Mouse (Mus musculus) liver, embryonic 13.5 days (tissue): ENCODE measurements around the gene Hrh2. TPM values are rescaled to one million over a fixed set of nuclear protein-coding genes. Genes with fewer than 3 reads are reported as not detected.

Source experiments
- ATAC-seq: fragments of 200-750 bp; cut with Nextera tagmentation; 2 replicates; pipeline ENCODE4 v1.8.0; 2017; ENCODE audit warnings: low read depth, mild to moderate bottlenecking, moderate number of reproducible peaks, moderate library complexity
- DNase-seq: peaks from one replicate; pipeline ENCODE4 v3.0.0; 2022
- H3K27ac ChIP-seq: fragments of 300-500 bp; sonication (generic); 2 replicates; pipeline ENCODE4 v1.5.1; 2015; ENCODE audit warnings: moderate library complexity, mild to moderate bottlenecking, inconsistent platforms
- H3K27me3 ChIP-seq: fragments of 300-500 bp; sonication (generic); 2 replicates; pipeline ENCODE4 v1.6.1; 2015; ENCODE audit warnings: mild to moderate bottlenecking, inconsistent platforms
- H3K36me3 ChIP-seq: fragments of 300-500 bp; sonication (generic); 2 replicates; pipeline ENCODE4 v1.6.1; 2015; ENCODE audit warnings: mild to moderate bottlenecking, inconsistent platforms
- H3K4me1 ChIP-seq: fragments of 300-500 bp; sonication (generic); replicated peaks from 2 replicates; pipeline ENCODE4 v1.6.1; 2015; ENCODE audit warnings: inconsistent platforms
- H3K4me2 ChIP-seq: fragments of 300-500 bp; sonication (generic); 2 replicates; pipeline ENCODE4 v1.6.1; 2015; ENCODE audit warnings: inconsistent platforms, mild to moderate bottlenecking, moderate library complexity
- H3K4me3 ChIP-seq: fragments of 300-500 bp; sonication (generic); replicated peaks from 2 replicates; pipeline ENCODE4 v1.5.1; 2015; ENCODE audit warnings: mild to moderate bottlenecking, inconsistent platforms
- H3K9ac ChIP-seq: fragments of 300-500 bp; sonication (generic); 2 replicates; pipeline ENCODE4 v1.6.1; 2015; ENCODE audit warnings: mild to moderate bottlenecking, inconsistent platforms
- H3K9me3 ChIP-seq: fragments of 300-500 bp; sonication (generic); replicated peaks from 2 replicates; pipeline ENCODE4 v1.6.1; 2016; ENCODE audit warnings: inconsistent platforms
- WGBS: fragments of 180-500 bp; shearing (Covaris S2); methylation state at CpG from one replicate; pipeline ENCODE4 v1.1.7; 2015; ENCODE audit not compliant: insufficient replicate concordance; 5-methylcytosine and 5-hydroxymethylcytosine counted together
- polyA plus RNA-seq: library from polyadenylated mRNA; unstranded; fragments of >200 nt; fragmentation: Nextera tagmentation; extraction: Ambion mirVana; gene quantifications from 2 replicates; pipeline ENCODE4 v1.2.1, GENCODE M21; 2015

Gene Hrh2
- polyA plus RNA-seq, 1 experiment from 2014 or later = 0.07 TPM

- Histone ChIP-seq H3K9me3 (no peaks in the 10 kb centered on the region), H3K4me1 (no peaks in the 10 kb centered on the region; the same call in 1 of the 2 replicates), H3K27me3 (no peaks in the 10 kb centered on the region), H3K4me3 (no peak overlapping the region), H3K9ac (no peak overlapping the region), H3K36me3 (no peaks in the 10 kb centered on the region), H3K27ac (no peak overlapping the region), H3K4me2 (no peak overlapping the region)
- DNase-seq (no peak), ATAC-seq (no peak)
- WGBS = 59% methylated on average over 8 of the region's 8 CpGs
These were observed 28.6 kb upstream of the Hrh2 start for GRCm38 (mm10) chr13:54163363-54163762.

GRCm38 (mm10) chr13:54164462-54164861, 27.5 kb upstream of the Hrh2 start:
- Histone ChIP-seq H3K36me3 (no peaks in the 10 kb centered on the region), H3K4me3 (no peak overlapping the region), H3K4me1 (no peaks in the 10 kb centered on the region; the same call in 1 of the 2 replicates), H3K9ac (no peak overlapping the region), H3K9me3 (no peaks in the 10 kb centered on the region), H3K4me2 (no peak overlapping the region), H3K27me3 (no peaks in the 10 kb centered on the region), H3K27ac (no peak overlapping the region)
- ATAC-seq (no peak), DNase-seq (no peak)
- 64% methylated on average over 10 of the region's 10 CpGs for WGBS

DNA sequence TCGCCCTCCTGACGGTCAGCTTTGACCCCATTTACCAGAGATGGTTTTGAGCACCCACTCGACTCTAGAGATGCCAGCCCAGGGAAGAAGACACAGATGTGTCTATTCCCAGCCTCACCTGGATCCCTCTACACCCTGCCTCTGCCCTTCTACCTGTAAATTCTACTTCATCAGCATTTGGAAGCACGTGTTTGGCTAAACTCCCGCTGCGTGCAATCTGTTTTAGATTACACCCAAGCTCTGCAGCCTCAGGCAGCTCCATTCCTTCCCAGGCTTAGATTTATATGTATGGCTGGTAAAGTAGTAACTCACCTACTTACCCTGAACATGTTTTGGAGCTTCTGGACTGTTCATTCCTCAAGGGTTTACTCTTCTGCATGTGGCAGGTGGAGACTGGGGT, 26.9 kb upstream of the Hrh2 start:
- Histone ChIP-seq H3K4me2 (no peak overlapping the region), H3K27me3 (no peaks in the 10 kb centered on the region), H3K4me3 (no peak overlapping the region), H3K36me3 (no peaks in the 10 kb centered on the region), H3K4me1 (no peaks in the 10 kb centered on the region; the same call in 1 of the 2 replicates), H3K27ac (no peak overlapping the region), H3K9me3 (no peaks in the 10 kb centered on the region), H3K9ac (no peak overlapping the region)
- no peak for DNase-seq
- ATAC-seq = no peak
- WGBS = 63% methylated on average over 6 of the region's 6 CpGs

- H3K9ac ChIP-seq = no peak overlapping the region
- no peaks in the 10 kb centered on the region for H3K36me3 ChIP-seq
- no peak for DNase-seq
- no peak overlapping the region for H3K27ac ChIP-seq
- no peaks in the 10 kb centered on the region for H3K27me3 ChIP-seq
- H3K4me3 ChIP-seq = no peak overlapping the region
- ATAC-seq = no peak
- no peaks in the 10 kb centered on the region; the same call in 1 of the 2 replicates for H3K4me1 ChIP-seq
- no peaks in the 10 kb centered on the region for H3K9me3 ChIP-seq
- no peak overlapping the region for H3K4me2 ChIP-seq
- 68% methylated on average over 6 of the region's 6 CpGs for WGBS
These were observed 26.2 kb upstream of the Hrh2 start for GRCm38 (mm10) chr13:54165765-54166164.

DNA sequence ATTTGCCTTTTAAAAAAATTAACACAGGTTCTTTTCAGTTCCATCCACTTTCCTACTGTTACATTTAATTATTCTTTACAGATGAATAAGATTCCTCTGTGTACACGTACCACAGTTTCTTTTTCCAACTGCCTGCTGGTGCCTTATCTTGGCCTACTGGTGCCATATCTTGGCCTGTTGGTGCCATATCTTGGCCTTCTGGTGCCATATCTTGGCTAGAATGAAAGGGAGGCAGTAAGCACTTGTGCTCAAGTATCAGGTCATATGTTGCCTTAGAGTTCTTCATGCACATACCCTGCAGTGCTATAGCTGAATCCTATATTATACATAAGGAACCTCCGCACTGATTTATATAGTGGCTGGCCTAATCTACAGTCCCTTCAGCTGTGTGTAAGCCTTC, 24.9 kb upstream of the Hrh2 start:
- Histone ChIP-seq H3K27me3 (no peaks in the 10 kb centered on the region), H3K4me2 (no peak overlapping the region), H3K9ac (no peak overlapping the region), H3K27ac (no peak overlapping the region), H3K4me3 (no peak overlapping the region), H3K36me3 (no peaks in the 10 kb centered on the region), H3K9me3 (no peaks in the 10 kb centered on the region), H3K4me1 (no peaks in the 10 kb centered on the region; the same call in 1 of the 2 replicates)
- ATAC-seq = no peak
- WGBS = 55% methylated on average over 2 of the region's 2 CpGs
- DNase-seq = no peak

DNA sequence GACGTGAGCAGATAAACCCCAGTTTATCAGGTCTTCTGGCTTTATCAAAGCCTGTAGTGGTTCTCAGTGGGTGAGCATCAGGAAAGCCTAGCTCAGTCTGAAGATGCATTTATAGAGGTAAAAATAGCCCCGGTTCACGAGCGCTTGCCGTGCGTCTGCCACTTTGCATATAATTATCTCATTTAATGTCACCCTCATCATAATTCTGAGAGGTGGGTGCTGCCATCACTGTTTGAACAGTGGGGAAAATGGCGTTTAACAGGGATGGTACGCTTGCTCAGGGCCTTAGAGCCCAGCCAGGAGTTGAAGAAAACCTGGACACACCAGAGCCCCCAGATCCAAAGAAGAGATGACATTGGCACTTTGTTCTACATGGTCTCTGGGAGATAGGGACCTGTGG, 23.3 kb upstream of the Hrh2 start:
- no peak for ATAC-seq
- no peaks in the 10 kb centered on the region; the same call in 1 of the 2 replicates for H3K4me1 ChIP-seq
- no peak for DNase-seq
- no peak overlapping the region for H3K27ac ChIP-seq
- no peaks in the 10 kb centered on the region for H3K9me3 ChIP-seq
- no peaks in the 10 kb centered on the region for H3K36me3 ChIP-seq
- H3K9ac ChIP-seq = no peak overlapping the region
- no peak overlapping the region for H3K4me2 ChIP-seq
- no peaks in the 10 kb centered on the region for H3K27me3 ChIP-seq
- WGBS = 69% methylated on average over 8 of the region's 8 CpGs
- no peak overlapping the region for H3K4me3 ChIP-seq

- 72% methylated on average over 6 of the region's 6 CpGs for WGBS
- DNase-seq (no peak), ATAC-seq (no peak)
- Histone ChIP-seq H3K9me3 (0 out of 2 replicates have a peak, but pooled peaks cover 3% of the 10 kb centered on the region), H3K9ac (no peak overlapping the region), H3K4me1 (no peaks in the 10 kb centered on the region; the same call in 1 of the 2 replicates), H3K27ac (no peak overlapping the region), H3K4me3 (no peak overlapping the region), H3K4me2 (no peak overlapping the region), H3K36me3 (no peaks in the 10 kb centered on the region), H3K27me3 (no peaks in the 10 kb centered on the region)
These were observed 21.6 kb upstream of the Hrh2 start for GRCm38 (mm10) chr13:54170288-54170687.

DNA sequence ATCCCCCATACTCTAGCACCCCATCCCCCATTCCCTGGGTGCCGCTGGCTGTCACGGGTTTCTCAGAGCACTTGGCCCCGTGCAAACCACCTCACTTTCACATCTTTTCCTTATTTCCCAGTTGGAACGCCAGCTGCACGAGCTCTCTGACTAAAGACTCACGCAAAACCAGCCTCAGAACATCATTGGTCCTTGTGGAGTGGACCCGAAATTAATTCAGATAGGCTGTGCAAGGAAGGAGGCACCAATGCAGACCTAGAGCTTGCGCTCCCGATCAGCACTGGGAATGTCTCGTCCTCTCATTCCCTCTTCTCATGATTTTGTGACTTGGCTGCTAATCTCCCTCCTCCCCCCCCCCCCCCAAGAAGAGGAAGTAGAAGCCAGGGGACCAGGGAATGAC, 20.6 kb upstream of the Hrh2 start:
- Histone ChIP-seq H3K4me3 (no peak overlapping the region), H3K4me1 (no peaks in the 10 kb centered on the region; the same call in 1 of the 2 replicates), H3K27ac (no peak overlapping the region), H3K27me3 (no peaks in the 10 kb centered on the region), H3K4me2 (no peak overlapping the region), H3K36me3 (no peaks in the 10 kb centered on the region), H3K9me3 (0 out of 2 replicates have a peak, but pooled peaks cover 3% of the 10 kb centered on the region), H3K9ac (no peak overlapping the region)
- DNase-seq (no peak), ATAC-seq (no peak)
- 60% methylated on average over 10 of the region's 10 CpGs for WGBS

- no peak overlapping the region for H3K27ac ChIP-seq
- H3K9ac ChIP-seq = no peak overlapping the region
- no peak for DNase-seq
- no peak for ATAC-seq
- no peaks in the 10 kb centered on the region; the same call in 1 of the 2 replicates for H3K4me1 ChIP-seq
- 43% methylated on average over 3 of the region's 3 CpGs for WGBS
- no peaks in the 10 kb centered on the region for H3K36me3 ChIP-seq
- H3K27me3 ChIP-seq = no peaks in the 10 kb centered on the region
- no peak overlapping the region for H3K4me3 ChIP-seq
- H3K4me2 ChIP-seq = no peak overlapping the region
- 0 out of 2 replicates have a peak, but pooled peaks cover 3% of the 10 kb centered on the region for H3K9me3 ChIP-seq
These were observed 20.2 kb upstream of the Hrh2 start for GRCm38 (mm10) chr13:54171761-54172160.

GRCm38 (mm10) chr13:54173941-54174340, 18.0 kb upstream of the Hrh2 start:
- DNase-seq (no peak), ATAC-seq (no peak)
- WGBS = 91% methylated on average over 2 of the region's 2 CpGs
- Histone ChIP-seq H3K4me3 (no peak overlapping the region), H3K36me3 (no peaks in the 10 kb centered on the region), H3K4me2 (no peak overlapping the region), H3K4me1 (no peaks in the 10 kb centered on the region), H3K27me3 (no peaks in the 10 kb centered on the region), H3K27ac (no peak overlapping the region), H3K9ac (no peak overlapping the region), H3K9me3 (0 out of 2 replicates have a peak, but pooled peaks cover 3% of the 10 kb centered on the region)

- no peak for DNase-seq
- whole genome bisulfite sequencing = 66% methylated on average over 4 of the region's 4 CpGs
- no peaks in the 10 kb centered on the region for H3K4me1 ChIP-seq
These were observed 17.2 kb upstream of the Hrh2 start for GRCm38 (mm10) chr13:54174703-54175102.

GRCm38 (mm10) chr13:54175426-54175825, 16.5 kb upstream of the Hrh2 start:
- H3K27ac ChIP-seq = no peak overlapping the region
- WGBS = 28% methylated on average over 8 of the region's 8 CpGs
- no peaks in the 10 kb centered on the region for H3K27me3 ChIP-seq
- 0 out of 2 replicates have a peak, but pooled peaks cover 3% of the 10 kb centered on the region for H3K9me3 ChIP-seq
- H3K4me1 ChIP-seq = no peaks in the 10 kb centered on the region
- no peak overlapping the region for H3K4me2 ChIP-seq
- no peaks in the 10 kb centered on the region for H3K36me3 ChIP-seq
- H3K4me3 ChIP-seq = no peak overlapping the region
- ATAC-seq (no peak), DNase-seq (no peak)
- no peak overlapping the region for H3K9ac ChIP-seq

More at GRCm38 (mm10) chr13:54174703-54175102, 17.2 kb upstream of the Hrh2 start:
- Histone ChIP-seq H3K9me3 (0 out of 2 replicates have a peak, but pooled peaks cover 3% of the 10 kb centered on the region), H3K4me3 (no peak overlapping the region), H3K27ac (no peak overlapping the region), H3K27me3 (no peaks in the 10 kb centered on the region), H3K36me3 (no peaks in the 10 kb centered on the region), H3K4me2 (no peak overlapping the region), H3K9ac (no peak overlapping the region)
- no peak for ATAC-seq
